Mouse (Mus musculus) common myeloid progenitor, adult 5-6 weeks (primary cell): ENCODE measurements around the gene Syt7. TPM values are rescaled to one million over a fixed set of nuclear protein-coding genes. Genes with fewer than 3 reads are reported as not detected.

ENCODE experiments used
- ATAC-seq: replicated peaks from 2 replicates; pipeline ENCODE4 v1.8.0; 2016; ENCODE audit warnings: low read depth, mild to moderate bottlenecking, moderate TSS enrichment, inconsistent platforms; ENCODE audit not compliant: poor library complexity, severe bottlenecking
- total RNA-seq: library from RNA; stranded (forward); fragments of 200-1000, 187-1606 nt; gene quantifications from 2 replicates; pipeline ENCODE4 v1.2.3, GENCODE M21; 2017

Syt7 gene
- total RNA-seq, 1 experiment from 2014 or later: not detected

DNA sequence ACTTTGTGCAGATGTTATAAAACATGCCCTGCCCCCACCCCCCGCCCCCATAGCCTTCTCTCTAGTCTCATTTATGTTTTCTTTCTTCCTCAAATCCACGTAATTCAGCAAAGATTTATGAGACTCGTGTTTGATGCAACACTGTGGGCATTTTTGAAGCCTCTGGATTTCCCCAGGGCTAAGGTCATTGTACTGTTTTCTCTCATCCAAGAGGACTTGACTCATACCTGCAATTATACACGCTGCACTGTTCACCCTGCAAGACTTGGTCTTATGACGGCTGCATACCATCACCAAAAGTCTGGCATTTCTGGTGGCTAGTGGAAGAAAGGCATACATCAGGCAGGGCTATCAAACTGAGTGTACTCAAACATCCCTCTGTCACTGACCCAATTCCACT is 8.9 kb upstream of the Syt7 start:
- ATAC-seq: no peak

DNA sequence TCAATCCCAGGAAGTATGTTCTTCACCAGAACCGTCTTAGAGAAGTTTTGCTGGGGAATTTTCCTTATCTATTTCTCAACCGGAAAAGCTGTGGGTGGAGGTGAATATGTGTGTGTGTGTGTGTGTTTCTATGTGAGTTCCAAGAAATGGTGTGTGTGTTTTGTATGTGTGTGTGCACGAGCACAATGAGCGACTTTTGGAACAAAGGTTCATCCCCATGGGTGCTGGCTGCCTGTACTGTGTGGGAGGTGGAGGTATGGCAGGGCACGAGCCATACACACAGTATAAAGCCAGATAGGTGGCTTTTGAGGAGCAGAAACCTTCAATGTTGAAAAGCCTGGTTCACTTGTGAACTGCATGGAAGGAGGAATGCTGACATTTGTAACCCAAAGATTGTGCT is 1.2 kb upstream of the Syt7 start:
- ATAC-seq: no peak

DNA sequence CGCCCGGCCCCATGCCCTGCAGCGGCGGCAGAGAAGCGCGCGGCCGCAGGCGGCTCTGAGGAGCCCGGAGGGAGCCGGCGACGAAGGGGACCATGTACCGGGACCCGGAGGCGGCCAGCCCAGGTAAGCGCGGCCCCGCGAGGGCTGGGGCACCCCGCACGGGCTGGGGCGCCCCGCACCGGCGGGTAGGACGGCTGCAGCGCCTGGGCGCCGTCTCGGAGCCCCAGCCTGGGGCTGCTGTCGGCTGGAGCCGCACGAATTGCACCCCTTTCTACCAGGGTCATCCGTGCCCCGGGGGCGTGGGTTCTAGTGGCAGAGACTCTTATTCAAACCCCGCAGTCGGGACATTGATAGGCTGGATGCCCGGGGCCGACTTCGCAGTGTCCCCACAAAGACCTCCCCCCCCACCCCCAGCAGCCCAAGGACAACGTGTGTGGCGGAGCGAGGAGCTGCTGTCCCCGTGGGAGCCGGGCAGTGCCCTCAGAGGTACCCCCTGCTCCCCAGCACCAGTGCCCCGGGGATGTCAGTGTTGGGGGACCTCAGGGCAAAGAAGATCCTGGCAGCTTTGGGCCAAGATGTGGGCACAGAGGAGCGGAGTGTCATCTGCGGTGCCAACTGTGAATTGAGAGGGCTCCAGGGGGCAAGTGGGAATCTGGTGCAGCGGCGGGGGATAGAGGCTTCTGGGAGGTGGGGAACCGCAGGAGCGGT is 655 bp downstream of the Syt7 start:
- ATAC-seq: no peak

DNA sequence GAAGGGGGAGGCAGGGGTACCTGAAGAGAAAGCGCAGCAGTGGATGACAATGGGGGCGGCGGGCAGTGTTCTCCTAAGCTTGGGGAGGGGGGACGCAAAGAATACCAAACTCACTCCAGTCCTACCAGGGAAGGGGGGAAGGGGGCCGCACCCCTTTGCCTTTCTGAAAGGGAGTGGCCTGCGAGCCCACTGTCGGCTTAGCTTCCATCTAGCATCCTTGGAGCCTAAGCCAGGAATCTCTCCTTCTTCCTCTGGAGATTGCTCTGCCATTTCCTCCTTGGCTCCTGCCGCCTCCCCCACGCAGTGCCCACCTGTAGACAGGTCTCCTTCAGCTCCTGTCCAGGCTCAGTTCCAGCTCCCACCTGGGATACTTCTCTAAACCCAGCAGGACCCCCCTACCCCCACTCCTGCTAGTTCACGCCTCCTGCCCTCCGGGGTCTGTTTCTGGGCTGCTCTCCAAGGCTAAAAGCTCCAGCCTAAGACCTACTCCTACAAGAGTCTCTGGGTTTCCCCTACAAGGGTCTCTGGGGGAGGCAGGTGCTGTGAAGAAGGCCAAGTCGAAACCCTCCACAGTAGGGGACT is 1.3 kb downstream of the Syt7 start:
- no peak for ATAC-seq

DNA sequence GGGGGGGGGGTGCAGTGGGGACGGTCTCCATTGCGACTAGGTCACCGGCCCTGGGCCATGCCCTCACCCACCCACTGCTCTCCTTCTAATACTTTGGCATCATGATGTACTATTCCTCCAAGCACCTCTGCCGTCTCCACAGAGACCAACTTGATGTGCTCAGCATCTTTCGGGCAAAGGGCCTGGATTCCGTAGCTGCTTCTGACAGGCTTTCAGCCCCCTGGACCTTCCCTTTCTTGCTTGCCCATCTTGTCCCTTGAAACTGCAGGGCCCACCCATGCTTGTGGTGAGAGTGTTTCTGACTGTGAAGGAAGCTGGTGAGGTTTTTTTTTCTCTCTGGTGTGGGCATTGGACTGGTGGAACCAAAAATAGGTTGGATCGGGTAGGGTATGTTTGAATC is 2.1 kb downstream of the Syt7 start:
- no peak for ATAC-seq

DNA sequence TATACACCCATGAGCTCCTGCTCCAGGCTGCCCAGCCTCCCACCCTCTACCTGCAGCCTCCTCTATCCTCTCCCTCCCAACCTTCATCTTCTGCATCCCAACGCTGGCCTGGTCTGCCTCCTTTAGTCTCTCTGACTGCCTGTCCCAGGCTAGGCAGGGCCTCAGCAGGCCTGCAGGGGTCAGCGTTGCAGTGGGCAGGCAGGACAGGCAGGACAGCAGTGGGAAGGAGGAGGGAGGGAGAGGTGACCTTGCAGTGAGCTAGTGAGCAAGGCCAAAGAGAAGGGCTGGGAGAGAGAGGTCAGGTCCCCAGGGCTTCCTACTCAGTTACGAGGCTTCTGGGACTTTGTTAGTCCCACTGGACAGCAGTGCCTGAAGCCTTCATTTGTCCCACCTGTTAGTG is 3.1 kb downstream of the Syt7 start:
- no peak for ATAC-seq

DNA sequence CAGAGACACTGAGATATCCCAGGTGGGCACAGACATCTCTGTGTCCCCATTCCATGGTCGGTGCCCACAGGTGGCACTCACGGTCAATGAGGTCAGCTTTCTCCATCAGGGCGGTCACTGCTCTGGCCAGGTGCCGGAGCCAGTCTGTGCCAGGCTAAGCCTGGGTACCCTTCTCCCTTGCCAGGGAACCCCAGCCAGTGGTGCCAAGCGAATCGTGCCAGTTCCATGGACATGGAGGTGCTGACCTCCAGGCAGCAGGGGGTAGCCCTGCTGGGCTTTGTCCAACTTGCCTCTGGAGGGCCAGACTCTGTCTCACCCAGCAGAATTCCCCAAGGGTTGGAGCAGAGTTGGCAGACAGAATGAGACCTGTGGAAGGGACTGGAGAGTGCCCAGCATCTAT is 4.6 kb downstream of the Syt7 start:
- no peak for ATAC-seq

DNA sequence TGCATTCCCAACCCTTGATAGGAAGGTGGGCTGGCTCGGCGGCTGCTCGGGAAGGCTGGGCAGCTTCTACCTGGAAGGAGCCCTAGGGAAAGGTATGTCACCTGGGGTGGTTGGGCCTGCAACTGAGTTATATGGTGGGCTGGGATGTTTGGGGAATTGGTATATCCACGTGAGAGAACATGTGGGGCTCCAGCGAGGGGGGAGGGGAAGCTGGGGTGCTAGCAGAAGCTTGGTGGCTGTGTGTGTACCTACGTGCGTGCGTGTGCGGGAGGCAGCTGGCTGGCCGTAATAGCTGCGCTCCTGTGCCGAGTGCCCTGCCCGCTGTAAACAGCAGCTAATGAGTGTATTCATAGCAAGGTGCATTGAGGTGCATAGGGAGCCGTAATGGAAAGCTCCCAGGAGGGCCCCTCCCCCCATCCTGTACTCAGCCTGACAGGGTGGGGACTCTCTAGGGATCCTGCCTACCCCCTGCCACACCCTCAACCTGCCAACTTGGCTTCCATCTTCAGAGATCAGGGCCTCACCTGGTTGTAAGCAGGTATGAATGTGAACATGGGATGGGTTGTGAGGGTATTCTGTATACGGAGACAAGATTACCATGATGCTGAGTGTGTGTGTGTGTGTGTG is 5.1 kb downstream of the Syt7 start:
- no peak for ATAC-seq

DNA sequence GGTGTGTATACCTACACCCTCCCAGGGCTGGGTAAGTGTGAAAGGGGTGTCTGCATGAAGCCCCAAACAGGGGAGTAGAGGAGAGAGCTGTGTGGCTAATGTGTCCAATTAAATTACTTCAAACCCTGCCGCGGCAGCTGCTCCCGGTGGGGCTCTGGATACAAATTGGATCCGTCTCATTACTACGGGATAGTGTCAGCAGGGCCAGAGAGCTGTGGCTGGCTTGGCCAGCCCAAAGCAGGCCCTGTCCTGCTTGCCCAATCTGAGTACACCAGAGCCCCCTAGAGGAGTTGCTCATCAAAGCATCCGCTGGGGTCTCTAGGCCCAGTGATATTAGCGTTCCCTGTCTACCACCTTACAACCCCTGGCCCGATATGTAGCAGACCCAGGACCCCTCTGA is 6.3 kb downstream of the Syt7 start:
- ATAC-seq: no peak

DNA sequence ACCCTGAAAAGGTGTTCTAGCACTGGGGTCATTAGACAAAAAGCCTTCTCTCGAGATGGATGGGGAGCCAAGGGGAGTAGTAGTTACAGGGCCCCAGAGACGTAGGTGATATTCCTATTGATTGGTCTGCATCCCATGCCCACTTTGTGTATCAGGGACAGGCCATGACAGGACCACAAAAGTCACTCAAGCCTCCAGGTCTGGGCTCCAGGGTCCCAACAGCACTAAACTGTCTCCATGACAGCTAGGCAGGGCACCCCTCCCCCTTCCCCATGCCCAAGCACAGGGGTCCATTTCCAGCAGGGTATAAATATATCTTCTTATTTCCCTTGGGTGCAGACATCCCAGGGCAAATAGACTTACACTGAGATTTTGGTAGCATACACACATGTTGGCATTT is 8.1 kb downstream of the Syt7 start:
- ATAC-seq: no peak

DNA sequence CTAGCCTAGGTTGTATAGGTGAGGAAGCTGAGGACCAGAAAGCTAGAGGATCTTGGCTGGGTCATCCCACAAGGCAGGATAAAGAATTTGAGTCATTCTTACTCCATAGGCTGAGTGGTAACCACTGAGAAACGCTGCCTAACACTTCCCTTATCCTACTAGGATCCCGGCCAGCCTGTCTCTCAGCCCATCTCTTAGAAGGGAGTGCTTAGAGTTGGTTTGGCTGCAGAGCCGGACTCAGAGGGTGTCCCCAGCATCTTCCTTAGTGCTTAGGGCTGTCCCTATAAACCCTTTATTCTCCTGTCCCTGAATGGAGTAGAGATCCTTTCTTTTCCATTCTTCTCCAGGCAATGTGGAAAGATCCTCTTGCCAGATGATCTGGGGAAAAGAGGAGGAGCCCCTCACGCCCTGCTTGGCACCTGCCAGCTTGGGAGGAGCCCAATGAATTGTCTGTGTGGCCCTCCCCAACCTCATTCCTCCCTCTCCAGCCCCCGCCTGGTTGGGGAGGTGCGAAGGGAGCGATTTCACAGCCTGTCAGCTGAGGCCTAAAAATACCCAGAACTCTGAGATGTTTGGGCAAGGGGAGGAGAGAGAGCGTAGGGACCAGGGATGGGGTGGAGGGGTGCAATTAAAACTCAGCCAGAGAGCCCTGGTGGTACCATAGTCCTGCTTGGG is 8.7 kb downstream of the Syt7 start:
- no peak for ATAC-seq

DNA sequence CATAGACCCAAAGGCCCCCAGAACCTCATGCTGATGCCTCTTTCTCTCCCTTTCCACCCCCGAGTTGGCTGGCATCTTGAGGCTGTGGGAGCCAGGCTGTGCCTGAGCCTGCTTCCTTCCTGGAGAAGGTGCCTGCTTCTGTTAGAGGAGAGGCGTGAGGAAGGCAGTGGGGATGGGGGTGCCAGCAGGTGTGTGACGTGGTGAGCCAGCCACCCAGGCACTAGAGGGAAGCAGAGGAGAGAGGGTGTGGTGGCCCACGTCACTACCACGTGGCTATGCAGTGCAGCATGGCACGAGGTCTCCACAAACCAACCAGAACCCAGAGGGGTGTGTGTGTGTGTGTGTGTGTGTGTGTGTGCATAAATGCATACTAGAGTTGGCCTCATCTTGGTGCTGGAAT is 9.4 kb downstream of the Syt7 start:
- ATAC-seq: no peak

DNA sequence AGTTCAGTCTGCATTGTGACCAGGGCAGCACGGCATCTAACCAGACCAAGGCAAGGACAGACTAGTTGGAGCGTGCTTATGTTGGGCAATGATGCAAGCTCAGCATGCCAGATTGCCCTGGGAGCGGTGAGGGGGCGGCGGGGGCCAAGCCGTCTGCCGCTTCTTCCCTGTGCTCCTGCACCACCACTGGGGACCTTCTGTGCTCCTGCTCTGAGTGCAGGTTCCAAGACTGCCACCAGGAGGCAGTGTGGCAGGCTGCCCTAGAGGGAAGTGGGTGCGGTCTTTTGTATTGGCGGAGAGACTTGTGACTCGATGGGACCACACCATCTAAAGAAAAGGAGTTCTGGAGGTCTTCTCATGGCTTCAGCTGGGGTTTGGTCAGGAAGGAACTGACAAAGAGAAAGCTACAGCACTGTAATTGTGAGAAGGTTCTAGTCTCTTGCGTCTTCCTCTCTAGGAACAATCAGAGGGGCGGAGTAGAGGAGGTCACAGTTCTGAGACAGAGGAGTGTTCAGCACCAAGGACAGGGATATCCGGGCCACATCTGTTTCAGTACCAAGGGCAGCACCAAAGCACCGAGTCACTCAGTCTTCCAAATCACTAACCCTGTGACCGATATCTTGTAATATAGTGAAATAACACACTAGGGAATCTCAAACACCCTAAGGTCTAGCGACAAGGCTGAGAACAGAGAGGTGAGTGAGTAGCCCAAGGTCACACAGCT is 14.0 kb downstream of the Syt7 start:
- ATAC-seq: peak; percentile 96

DNA sequence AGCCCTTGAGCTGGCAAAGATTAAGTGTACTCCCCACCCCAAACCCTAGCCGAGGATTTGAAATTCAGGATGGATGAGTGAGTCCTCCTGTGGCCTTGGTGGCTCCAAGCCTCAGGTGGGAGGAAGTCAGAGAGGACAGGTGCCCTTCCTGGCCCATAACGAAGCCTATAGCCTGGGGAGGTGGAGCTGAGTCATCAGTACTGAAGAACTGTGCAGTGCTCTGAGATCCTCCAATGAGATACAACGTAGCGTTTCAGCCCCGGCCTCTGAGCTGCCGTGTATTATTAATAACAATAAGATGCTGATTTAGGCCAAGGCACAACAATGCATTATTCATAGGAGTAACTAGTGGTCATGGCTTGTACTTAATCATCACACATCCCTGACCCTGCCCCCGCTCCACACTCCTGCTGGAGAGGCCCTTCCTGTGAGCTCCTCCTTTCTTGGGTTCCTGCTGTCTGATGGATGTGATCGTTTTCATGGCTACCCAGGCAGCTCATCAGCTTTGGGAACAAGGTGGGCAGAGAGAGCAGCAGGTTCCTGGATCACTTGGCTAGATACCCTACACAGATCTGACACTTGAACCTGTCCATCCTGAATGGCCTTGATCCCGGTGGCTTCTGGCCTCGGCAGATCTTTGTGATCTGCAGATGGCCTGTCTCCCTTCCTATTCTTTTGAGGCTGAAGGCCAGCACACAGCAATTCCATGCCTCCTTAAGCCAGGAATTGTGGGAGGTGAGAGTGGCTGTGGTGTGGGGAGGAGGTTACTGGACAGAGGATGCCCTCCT is 14.9 kb downstream of the Syt7 start:
- ATAC-seq: no peak

DNA sequence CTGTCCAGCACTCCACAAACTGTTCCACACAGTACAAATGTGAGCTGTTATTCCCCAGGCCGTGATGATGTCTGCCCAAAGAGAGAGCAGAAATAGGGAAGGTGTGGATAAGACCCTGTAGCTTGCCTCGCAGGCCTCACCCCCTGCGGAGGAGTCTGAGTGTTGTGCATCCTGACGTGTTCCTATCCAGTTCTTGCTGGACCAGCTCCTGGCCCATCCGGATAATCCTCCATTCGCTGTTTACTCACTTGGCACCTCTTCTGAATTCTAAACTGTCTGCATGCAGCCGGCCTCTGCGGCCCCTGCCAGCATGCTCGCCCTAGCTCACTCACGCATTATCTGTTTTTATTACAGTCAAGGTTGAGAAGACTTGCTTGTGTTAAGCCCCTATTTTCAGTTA is 15.5 kb downstream of the Syt7 start:
- ATAC-seq: no peak

DNA sequence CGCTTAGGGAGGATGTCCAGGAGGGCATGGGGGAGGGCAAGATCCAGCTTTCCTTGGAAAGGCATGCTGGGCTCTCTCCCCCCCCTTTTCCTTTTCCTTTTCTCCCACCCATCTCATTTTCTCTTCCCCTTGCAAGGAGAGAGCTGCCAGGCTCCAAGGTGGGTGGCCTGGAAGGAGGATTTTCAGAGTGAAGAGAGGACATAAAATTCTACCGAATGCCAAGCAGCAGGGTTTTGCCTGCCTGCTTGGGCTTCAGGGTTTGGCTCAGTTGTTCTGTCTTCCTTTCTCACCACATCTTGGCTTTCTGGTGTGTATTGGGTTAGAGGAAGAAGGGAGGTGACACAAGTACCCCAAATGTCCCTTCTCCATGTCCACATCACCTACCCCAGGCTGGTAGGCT is 16.0 kb downstream of the Syt7 start:
- no peak for ATAC-seq

DNA sequence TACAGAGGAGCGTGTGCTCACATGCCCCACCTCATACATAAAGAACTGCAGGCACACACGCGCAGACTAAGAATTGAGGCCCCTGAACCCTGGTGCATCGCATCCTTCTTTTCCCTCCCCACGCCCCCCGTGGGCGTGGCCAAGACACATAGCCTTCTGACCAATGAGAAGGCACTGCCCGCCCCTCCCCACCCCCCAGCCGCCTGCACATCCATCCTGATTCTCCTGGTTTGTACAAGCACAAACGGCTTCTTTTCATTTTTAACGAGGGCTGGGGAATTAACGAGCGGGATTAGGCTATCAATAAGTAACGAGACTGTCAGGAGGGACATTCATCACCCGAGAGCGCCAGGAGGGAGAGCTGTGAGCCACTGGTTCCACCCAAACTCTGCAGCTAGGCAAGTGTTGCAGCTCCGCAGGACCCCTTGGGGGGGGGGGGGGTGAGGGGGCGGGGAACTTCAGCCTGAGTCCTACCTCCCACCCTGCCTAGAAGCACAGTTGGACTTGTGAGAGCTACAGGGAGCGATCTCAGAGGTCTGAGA is 24.9 kb downstream of the Syt7 start:
- no peak for ATAC-seq

DNA sequence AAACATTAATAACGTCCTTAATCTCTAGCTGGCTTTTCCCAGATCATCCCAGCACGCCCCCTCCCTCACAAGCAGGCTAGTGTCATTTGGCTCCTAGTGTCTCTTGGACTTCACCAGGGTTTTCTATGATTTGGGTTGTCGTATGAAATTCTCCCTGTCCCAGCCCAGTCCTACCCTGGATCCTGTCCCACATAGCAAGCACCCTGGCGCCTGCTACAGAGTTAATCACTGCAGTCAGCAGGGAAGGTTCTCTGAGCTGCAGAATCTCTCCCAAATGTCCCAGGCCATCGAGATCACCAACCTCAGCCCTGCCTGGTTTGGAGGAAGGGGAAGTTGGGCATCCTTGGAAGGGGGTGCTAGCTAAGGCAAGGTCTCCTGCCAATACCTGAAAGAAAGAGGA is 26.6 kb downstream of the Syt7 start:
- no peak for ATAC-seq

DNA sequence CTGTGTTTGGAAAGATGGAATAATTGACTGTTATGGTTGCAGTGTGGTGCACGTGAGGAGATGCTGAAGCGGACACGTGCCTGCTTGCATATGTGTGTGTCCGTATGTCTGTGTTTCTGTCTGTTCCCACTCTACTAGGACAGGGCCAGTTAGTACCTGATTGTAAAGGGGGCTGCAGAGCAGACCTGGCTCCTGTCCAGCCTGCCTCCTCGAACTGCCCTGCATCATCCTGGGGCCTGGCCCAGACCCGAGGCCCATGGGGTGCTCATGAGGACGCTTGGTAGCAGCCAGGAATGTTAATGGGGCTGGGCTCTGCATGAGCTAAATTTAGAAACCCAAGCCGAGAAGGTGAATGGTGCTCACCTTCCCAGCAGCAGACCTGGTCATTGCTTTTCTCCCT is 28.0 kb downstream of the Syt7 start:
- ATAC-seq: no peak

DNA sequence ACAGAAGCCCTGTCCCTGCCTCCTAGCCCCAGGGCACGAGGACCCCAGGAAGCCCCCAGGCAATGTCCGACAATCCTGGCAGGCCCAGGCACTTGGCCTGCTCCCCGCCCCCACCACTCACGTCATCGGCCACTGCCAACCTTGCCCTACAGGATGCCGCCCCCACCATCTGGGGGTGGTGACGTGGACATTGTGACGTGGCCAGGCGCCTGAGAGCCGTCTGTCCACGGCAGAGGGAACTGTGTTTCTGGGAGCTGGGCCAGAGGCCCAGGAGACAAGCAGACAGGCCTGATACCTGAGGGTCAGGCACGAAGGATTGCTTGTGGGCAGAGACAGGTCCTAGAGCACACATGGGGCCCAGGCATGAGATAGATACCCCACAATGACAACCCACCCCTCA is 28.5 kb downstream of the Syt7 start:
- no peak for ATAC-seq
